In the genomic region with DNA sequence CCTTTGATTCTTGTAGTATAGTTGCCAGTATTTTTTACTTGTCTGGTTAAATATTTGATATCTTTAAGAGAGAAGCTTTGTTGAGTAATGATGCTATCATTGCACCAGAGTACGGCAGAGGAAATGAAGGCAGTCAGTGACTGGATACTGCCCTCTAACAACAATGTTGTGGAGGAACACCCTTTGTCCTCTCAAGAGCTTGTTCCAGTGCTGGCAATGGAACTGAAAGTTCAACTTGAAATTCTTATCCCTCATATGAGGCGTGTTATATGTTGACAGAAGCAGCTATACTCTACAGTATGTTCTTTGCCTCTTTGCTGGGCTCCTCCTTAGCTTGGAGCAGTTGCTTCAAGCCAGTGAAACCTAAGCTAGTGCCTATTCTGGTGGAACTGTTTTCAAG, we compare ENCODE assay signal across 16 mouse cellular contexts.
"Had no signal": no experiment of that assay in that cellular context is flagged by ENCODE, and none has a peak within 500 bp of the region (broad histone marks: within the 10 kb centered on the region; RNA-seq: fewer than 3 reads in every experiment).

No protein-coding gene starts in this region.

- H3K27ac ChIP-seq: intestine, embryonic 15.5 days; liver, embryonic 13.5 days; neural tube, embryonic 12.5 days; neural tube, embryonic 15.5 days had no signal

- H3K4me3 ChIP-seq: intestine, embryonic 15.5 days; liver, embryonic 13.5 days; neural tube, embryonic 12.5 days; neural tube, embryonic 15.5 days had no signal

- H3K27me3 ChIP-seq: intestine, embryonic 15.5 days; liver, embryonic 13.5 days; neural tube, embryonic 12.5 days; neural tube, embryonic 15.5 days had no signal

- DNase-seq: kidney, adult 11 months; kidney, adult 8-10 months; kidney, postnatal 14 days; kidney, postnatal 4 days; layer of hippocampus, adult 9-11 months; liver, embryonic 13.5 days; lung, adult 2 months; midbrain, embryonic 14.5 days; right cerebral cortex, adult 18-20 months; right cerebral cortex, postnatal 14 days; right cerebral cortex, postnatal 4 days; thymus, postnatal 25 days had no signal

- H3K9ac ChIP-seq: intestine, embryonic 15.5 days; liver, embryonic 13.5 days; neural tube, embryonic 12.5 days; neural tube, embryonic 15.5 days had no signal

- H3K9me3 ChIP-seq: intestine, embryonic 15.5 days; liver, embryonic 13.5 days; neural tube, embryonic 12.5 days; neural tube, embryonic 15.5 days had no signal

- H3K4me2 ChIP-seq: intestine, embryonic 15.5 days; liver, embryonic 13.5 days; midbrain, embryonic 11.5 days; neural tube, embryonic 12.5 days; neural tube, embryonic 15.5 days had no signal

- ATAC-seq: intestine, embryonic 15.5 days had no signal

- H3K4me1 ChIP-seq: intestine, embryonic 15.5 days; liver, embryonic 13.5 days; neural tube, embryonic 12.5 days; neural tube, embryonic 15.5 days had no signal
